Comparison of ENCODE assay signal across 34 mouse cellular contexts in genomic region chr14:93441852-93442251, GRCm38 (mm10).
"Had no signal": no experiment of that assay in that cellular context is flagged by ENCODE, and none has a peak within 500 bp of the region (broad histone marks: within the 10 kb centered on the region; RNA-seq: fewer than 3 reads in every experiment).

No protein-coding gene starts in this region.

- H3K4me1 ChIP-seq: heart, embryonic 12.5 days; heart, embryonic 13.5 days; heart, embryonic 15.5 days; hindbrain, embryonic 10.5 days; hindbrain, embryonic 12.5 days; hindbrain, embryonic 13.5 days; hindbrain, embryonic 15.5 days; intestine, embryonic 15.5 days; kidney, embryonic 15.5 days had no signal

- ATAC-seq: hindbrain, embryonic 16.5 days; hindbrain, postnatal 0 days; inflammation-experienced regulatory T-cells, adult 6 months; intestine, embryonic 15.5 days; intestine, embryonic 16.5 days; intestine, postnatal 0 days had no signal

- H3K9me3 ChIP-seq: heart, embryonic 12.5 days; heart, embryonic 13.5 days; heart, embryonic 15.5 days; hindbrain, embryonic 10.5 days; hindbrain, embryonic 12.5 days; hindbrain, embryonic 13.5 days; hindbrain, embryonic 15.5 days; intestine, embryonic 15.5 days; kidney, embryonic 15.5 days had no signal

- H3K9ac ChIP-seq: heart, embryonic 12.5 days; heart, embryonic 13.5 days; heart, embryonic 15.5 days; hindbrain, embryonic 12.5 days; hindbrain, embryonic 13.5 days; hindbrain, embryonic 14.5 days; hindbrain, embryonic 15.5 days; intestine, embryonic 15.5 days; kidney, embryonic 15.5 days had no signal

- DNase-seq: heart, postnatal 10 days; heart, postnatal 14 days; heart, postnatal 36 days; heart, postnatal 4 days; kidney, adult 11 months; kidney, adult 18-20 months; kidney, adult 2 months; kidney, adult 8-10 months; kidney, adult 9 months; kidney, postnatal 10 days; kidney, postnatal 14 days; kidney, postnatal 25 days; kidney, postnatal 36 days; kidney, postnatal 4 days; layer of hippocampus, adult 9-11 months; layer of hippocampus, postnatal 36 days had no signal

- H3K27ac ChIP-seq: heart, embryonic 13.5 days; heart, embryonic 15.5 days; hindbrain, embryonic 10.5 days; hindbrain, embryonic 12.5 days; hindbrain, embryonic 13.5 days; hindbrain, embryonic 14.5 days; hindbrain, embryonic 15.5 days; hindbrain, postnatal 0 days; intestine, embryonic 15.5 days; kidney, embryonic 15.5 days; kidney, postnatal 0 days; layer of hippocampus, adult 2 months; left cerebral cortex, adult 2 months had no signal

- H3K4me3 ChIP-seq: heart, embryonic 12.5 days; heart, embryonic 13.5 days; heart, embryonic 15.5 days; hindbrain, embryonic 10.5 days; hindbrain, embryonic 12.5 days; hindbrain, embryonic 13.5 days; hindbrain, embryonic 15.5 days; intestine, embryonic 15.5 days; kidney, embryonic 15.5 days; layer of hippocampus, adult 2 months; left cerebral cortex, adult 2 months had no signal

- H3K36me3 ChIP-seq: heart, embryonic 12.5 days; heart, embryonic 13.5 days; heart, embryonic 15.5 days; hindbrain, embryonic 10.5 days; hindbrain, embryonic 12.5 days; hindbrain, embryonic 13.5 days; hindbrain, embryonic 15.5 days; intestine, embryonic 15.5 days; kidney, embryonic 15.5 days had no signal

- H3K27me3 ChIP-seq: heart, embryonic 12.5 days; heart, embryonic 13.5 days; heart, embryonic 15.5 days; hindbrain, embryonic 12.5 days; hindbrain, embryonic 13.5 days; hindbrain, embryonic 15.5 days; intestine, embryonic 15.5 days; kidney, embryonic 15.5 days had no signal

- H3K4me2 ChIP-seq: heart, embryonic 12.5 days; heart, embryonic 13.5 days; heart, embryonic 15.5 days; hindbrain, embryonic 12.5 days; hindbrain, embryonic 13.5 days; hindbrain, embryonic 14.5 days; hindbrain, embryonic 15.5 days; intestine, embryonic 15.5 days; kidney, embryonic 15.5 days had no signal
